Mouse (Mus musculus): ENCODE results near the gene Myod1. TPM values are rescaled to one million over a fixed set of nuclear protein-coding genes. Genes with fewer than 3 reads are reported as not detected.

The Myod1 gene
- not detected for total RNA-seq (2023)

DNA sequence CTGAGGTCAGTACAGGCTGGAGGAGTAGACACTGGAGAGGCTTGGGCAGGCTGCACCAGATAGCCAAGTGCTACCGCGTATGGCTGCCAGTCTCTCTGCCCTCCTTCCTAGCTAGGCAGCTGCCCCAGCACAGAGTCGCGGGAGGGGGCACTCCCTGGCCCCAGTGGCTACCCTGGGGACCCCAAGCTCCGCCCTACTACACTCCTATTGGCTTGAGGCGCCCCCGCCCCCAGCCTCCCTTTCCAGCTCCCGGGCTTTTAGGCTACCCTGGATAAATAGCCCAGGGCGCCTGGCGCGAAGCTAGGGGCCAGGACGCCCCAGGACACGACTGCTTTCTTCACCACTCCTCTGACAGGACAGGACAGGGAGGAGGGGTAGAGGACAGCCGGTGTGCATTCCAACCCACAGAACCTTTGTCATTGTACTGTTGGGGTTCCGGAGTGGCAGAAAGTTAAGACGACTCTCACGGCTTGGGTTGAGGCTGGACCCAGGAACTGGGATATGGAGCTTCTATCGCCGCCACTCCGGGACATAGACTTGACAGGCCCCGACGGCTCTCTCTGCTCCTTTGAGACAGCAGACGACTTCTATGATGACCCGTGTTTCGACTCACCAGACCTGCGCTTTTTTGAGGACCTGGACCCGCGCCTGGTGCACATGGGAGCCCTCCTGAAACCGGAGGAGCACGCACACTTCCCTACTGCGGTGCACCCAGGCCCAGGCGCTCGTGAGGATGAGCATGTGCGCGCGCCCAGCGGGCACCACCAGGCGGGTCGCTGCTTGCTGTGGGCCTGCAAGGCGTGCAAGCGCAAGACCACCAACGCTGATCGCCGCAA lies at the start of gene Myod1:
Gene Myod1, plus strand, starts transcription at position 303 of the 836 bp plus-strand sequence.

DNA sequence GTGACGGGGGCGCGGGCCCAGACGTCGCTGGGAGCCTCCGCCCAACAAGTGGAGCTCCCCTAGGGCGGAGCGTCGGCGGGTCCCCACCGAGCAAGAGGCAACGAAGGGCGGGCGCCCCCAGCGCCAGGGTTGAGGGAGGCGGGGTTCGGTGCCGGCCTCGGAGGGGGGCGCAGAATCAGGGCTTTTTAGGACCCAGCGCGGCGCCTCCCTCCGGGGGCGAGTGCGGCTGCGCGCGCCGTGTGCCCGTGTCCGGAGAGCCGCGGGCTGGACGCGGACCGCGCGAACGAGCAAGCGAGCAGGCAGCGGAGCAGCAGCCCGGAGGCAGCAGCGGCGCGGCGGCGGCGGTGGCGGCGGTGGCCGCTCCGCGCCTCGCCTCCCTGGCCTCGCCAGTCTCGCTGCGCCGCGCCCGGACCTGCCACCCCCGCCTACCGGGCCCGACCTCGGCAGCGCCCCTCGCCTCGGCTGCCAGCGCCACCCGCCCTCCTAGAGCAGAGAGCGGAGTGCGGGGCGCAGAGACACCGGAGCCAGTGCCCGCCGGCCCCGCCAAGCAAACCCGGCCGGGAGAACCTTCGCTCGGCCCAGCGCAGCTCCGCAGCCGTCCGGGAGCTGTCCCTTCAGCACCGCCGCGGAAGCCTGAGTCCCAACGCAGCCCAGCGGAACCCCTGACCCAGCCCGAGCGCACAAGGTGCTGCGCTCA lies 20.1 kb downstream of the Myod1 start, which contains the start of gene Kcnc1:
Gene Kcnc1, plus strand, starts transcription at position 267 of the 697 bp plus-strand sequence.

Other genes with a start within 250 kb of the Myod1 start
- gene Abcc8, start 196.4 kb upstream of the Myod1 start, total RNA-seq (2023): 1 to 10 TPM in 1 of 2 experiments, under 1 TPM in 1; 0.21 to 1.9 TPM
- gene Ush1c, start 138.0 kb upstream of the Myod1 start, total RNA-seq (2023): not detected
- under 1 TPM; 0.46 to 0.55 TPM for gene Otog, start 135.5 kb upstream of the Myod1 start, total RNA-seq (2023)
- gene Kcnc1, start 20.0 kb downstream of the Myod1 start, total RNA-seq (2023): under 1 TPM; 0.12 to 0.18 TPM

Data from monocyte, adult 59 days (primary cell).